Mouse (Mus musculus): ENCODE measurements at regions not wholly inside any gene's neighbourhood (a gene's known extent, or its start where the extent isn't known, plus 50 kb on each side); places are given as distances from the start of the nearest gene placed in this dataset.

GRCm38 (mm10) chr19:25937343-25937742 lies 265.1 kb downstream of the Dmrt2 start:
- TF ChIP-seq POLR2A (IDR thresholded peaks at IDR 0.05; ENCODE audit: low read depth, low read length) (no peak), CTCF (IDR thresholded peaks at IDR 0.05; ENCODE audit: extremely low read depth, insufficient read length, insufficient replicate concordance, low read depth, low read length) (no peak)
